Mouse (Mus musculus): ENCODE data around the gene Itgb2l.

DNA sequence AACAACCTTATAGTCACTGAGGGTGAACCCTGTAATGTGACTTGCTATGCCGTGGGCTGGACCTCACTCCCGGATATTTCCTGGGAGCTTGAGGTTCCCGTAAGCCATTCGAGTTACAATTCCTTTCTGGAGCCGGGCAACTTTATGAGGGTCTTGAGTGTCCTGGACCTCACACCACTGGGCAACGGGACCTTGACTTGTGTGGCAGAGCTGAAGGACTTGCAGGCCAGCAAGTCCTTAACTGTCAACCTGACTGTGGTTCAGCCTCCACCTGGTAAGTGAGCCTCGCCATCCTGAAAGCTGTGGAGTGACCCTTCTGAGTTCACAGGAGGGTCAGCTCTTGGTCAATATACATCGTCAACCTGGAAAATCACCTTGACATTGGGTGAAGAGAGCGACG lies 65.3 kb downstream of the Itgb2l start:
- no peak for TF ChIP-seq POLR2A (IDR thresholded peaks at IDR 0.05; ENCODE audit: borderline replicate concordance, extremely low read depth, insufficient read depth, insufficient read length, poor library complexity, severe bottlenecking)
- no peak for TF ChIP-seq CTCF (IDR thresholded peaks at IDR 0.05; ENCODE audit: borderline replicate concordance, extremely low read depth, insufficient read depth, insufficient read length)
